Mouse (Mus musculus): Measurements from ENCODE around the gene Prdx5. TPM values are rescaled to one million over a fixed set of nuclear protein-coding genes. Genes with fewer than 3 reads are reported as not detected.
A peak's percentile ranks its signal among the peaks of the same experiment; 100 is the strongest.

Prdx5 gene
- polyA plus RNA-seq, 1 experiment from 2014 or later: 200 TPM

DNA sequence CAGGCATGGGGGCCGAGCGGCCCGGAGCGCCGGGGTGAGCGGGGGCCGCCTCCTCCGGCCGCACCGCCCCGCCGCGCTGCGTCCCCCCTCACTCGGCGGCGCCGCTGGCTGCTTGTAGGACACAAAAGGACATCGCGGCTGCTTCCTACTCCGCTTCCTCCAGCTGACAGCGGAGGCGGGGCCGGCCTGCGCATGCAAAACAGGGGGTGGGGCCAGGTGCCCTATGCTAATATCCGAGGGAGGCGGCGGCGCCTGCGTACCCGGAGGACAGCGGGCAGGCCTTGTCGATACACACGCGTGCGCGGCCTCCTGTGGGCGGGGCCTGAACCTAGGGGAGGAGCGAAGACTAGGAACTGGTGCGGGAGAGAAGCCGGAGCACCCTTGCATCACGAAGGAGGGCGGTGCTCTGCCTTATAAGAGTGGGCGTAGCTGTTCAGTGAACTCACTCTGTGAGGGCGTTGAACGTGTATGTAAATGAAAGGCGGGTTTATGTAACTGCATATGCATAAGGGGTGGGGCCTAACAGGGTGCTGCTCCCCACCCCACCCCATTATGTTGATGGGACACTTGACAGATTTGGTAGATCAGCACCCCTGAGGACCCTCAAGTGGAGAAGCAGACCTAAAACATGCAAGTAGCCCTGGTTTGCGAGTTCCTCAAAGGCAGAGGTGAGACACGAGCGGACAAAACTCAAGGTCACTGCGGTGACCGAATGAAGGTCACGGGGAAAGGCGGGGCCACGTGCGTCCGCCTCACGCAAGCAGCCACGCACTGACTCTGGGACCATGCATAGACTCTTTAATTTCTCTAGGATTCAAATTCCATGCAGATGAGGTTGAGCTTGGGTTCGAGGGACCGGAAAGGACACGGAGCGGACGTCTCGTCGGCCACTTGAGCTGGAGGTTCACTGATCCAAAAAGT is 12.0 kb upstream of the Prdx5 start, which contains the start of gene Esrra:
Gene Esrra, minus strand, starts transcription at position 167 of the 921 bp plus-strand sequence.
- Histone ChIP-seq H3K27me3 (peaks cover 45% of the 10 kb centered on the region), H3K4me3 (peak within 1 kb of the TSS; percentile 88), H3K4me1 (peaks cover 40% of the 10 kb centered on the region), H3K9ac (peak within 1 kb of the TSS; percentile 94), H3K27ac (peak within 1 kb of the TSS; percentile 95), H3K9me3 (replicated peaks) (no peaks in the 10 kb centered on the region), H3K36me3 (peaks cover 7% of the 10 kb centered on the region; the same call in 1 of the 2 replicates), H3K4me2 (replicated peaks) (peak within 1 kb of the TSS; percentile 97)
- ATAC-seq (ENCODE audit: low FRiP score): peak; percentile 94
- WGBS: 1% methylated on average over 57 of the region's 66 CpGs

DNA sequence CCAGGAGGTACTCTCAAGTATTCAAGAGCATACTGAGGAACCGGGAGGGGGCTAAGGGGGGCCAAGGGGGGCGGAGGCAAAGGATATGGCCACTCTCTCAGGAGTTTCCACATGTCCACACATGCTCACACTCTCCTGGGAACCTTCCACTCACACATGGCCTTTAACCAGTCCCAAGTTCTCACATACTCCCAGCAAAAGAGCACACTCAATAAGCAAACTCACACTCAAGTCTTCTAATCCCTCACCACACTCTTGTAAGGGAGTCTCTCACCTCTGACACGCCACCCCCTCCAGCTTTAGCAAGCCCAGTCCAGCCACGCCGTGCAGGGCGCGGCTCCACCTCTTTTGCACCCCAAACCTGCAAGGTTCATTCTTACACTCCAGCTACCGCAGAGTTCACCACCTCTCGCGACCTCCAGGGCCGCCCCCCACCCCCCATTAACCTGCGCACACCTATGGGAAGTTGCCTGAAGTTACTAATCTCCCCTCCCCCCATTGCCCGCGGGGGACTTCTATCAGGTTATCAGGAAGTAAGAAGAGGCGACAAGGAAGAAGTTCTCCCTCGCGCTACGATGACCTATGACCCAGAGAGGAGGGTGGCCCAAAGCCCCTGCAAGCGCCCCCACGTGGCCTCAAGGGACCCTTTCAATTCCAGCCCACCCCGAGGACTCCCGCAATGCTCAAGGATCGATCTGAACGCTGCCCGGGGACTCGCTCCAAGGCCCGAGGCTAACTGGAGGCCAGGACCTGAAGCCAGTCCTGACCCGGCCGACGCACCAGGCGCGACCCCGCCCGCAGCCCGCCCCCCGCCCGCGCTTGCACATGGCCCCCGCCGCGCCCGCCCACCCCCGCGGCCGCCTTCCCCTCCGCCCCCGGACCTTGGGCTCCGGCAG is 11.1 kb upstream of the Prdx5 start:
- ATAC-seq (ENCODE audit: low FRiP score): peak; percentile 24; the same call in 1 of the 2 replicates
- WGBS: 2% methylated on average over 35 of the region's 48 CpGs
- H3K4me1 ChIP-seq: peaks cover 34% of the 10 kb centered on the region

DNA sequence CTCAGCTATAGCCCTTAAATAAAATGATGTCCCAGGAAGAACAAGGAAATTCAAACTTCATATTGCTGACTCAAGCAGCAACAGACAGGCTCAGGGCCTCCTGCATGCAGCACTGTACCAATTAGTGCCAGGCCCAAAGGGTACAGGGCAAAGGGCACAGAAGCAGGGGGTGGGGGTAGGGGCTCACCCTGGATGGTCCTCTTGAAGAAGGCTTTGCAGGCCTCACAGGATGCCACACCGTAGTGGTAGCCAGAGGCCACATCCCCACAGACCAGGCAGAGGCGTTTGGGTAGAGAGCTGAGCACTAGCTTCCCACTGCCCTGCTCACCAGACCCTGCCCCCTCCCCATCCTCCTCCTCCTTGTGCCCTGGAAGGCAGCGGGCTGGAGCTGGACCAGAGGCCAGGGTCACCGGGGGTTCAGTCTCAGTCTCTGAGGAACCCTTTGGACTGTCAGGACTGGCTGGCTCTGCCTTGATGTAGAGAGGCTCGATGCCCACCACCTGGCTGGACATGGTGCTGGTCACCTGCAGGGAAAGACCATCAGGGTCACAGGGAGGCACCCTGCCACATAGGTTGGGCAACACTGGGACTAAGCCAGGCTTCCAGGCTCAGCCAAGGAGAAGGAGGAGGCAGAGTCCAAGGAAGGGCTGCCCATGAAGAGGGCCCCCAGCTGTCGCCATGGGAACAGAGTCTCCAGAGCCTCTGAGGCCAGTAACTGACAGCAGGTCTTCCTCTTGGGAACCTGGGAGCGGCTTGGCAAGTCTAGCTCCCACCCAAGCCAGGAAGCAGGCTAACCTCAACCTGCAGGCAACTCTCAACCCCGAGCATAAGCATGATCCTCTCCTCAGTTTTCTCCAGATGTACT is 10.2 kb upstream of the Prdx5 start:
- no peak overlapping the region for H3K27ac ChIP-seq
- H3K4me3 ChIP-seq: peak overlapping the region; percentile 88
- peaks cover 26% of the 10 kb centered on the region for H3K4me1 ChIP-seq
- ATAC-seq (ENCODE audit: low FRiP score): no peak
- H3K9me3 ChIP-seq (replicated peaks): no peaks in the 10 kb centered on the region
- WGBS: 48% methylated on average over 8 of the region's 8 CpGs
- H3K4me2 ChIP-seq (replicated peaks): peak overlapping the region; percentile 97
- H3K27me3 ChIP-seq: peaks cover 27% of the 10 kb centered on the region
- H3K9ac ChIP-seq: peak overlapping the region; percentile 94
- peaks cover 7% of the 10 kb centered on the region; the same call in 1 of the 2 replicates for H3K36me3 ChIP-seq

More for the DNA sequence above, 11.1 kb upstream of the Prdx5 start:
- Histone ChIP-seq H3K4me3 (peak overlapping the region; percentile 88), H3K36me3 (peaks cover 7% of the 10 kb centered on the region; the same call in 1 of the 2 replicates), H3K4me2 (replicated peaks) (peak overlapping the region; percentile 97), H3K9ac (peak overlapping the region; percentile 94), H3K9me3 (replicated peaks) (no peaks in the 10 kb centered on the region), H3K27me3 (peaks cover 36% of the 10 kb centered on the region), H3K27ac (peak overlapping the region; percentile 95)

DNA sequence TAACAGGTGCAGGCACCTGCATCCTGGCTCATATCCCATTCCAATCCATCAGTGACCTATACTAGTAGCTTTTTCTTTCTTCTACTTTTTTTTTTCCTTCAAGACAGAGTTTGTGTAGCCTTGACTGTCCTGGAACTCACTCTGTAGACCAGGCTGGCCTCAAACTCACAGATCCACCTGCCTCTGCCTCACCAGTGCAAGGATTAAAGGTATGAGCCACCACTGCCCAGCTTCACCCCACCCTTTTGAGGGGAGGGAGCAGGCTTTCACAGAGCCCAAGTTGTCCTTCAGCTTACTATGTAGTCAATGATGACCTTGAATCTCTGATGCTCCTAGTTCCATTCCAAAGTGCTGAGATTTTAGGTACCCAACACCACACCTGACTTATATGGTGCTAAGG is 9.5 kb upstream of the Prdx5 start:
- no peak overlapping the region for H3K9ac ChIP-seq
- H3K9me3 ChIP-seq (replicated peaks): no peaks in the 10 kb centered on the region
- peaks cover 24% of the 10 kb centered on the region for H3K4me1 ChIP-seq
- H3K27me3 ChIP-seq: peaks cover 20% of the 10 kb centered on the region
- H3K36me3 ChIP-seq: peaks cover 7% of the 10 kb centered on the region; the same call in 1 of the 2 replicates
- H3K4me2 ChIP-seq (replicated peaks): no peak overlapping the region
- no peak for ATAC-seq (ENCODE audit: low FRiP score)
- H3K27ac ChIP-seq: no peak overlapping the region
- H3K4me3 ChIP-seq: no peak overlapping the region

DNA sequence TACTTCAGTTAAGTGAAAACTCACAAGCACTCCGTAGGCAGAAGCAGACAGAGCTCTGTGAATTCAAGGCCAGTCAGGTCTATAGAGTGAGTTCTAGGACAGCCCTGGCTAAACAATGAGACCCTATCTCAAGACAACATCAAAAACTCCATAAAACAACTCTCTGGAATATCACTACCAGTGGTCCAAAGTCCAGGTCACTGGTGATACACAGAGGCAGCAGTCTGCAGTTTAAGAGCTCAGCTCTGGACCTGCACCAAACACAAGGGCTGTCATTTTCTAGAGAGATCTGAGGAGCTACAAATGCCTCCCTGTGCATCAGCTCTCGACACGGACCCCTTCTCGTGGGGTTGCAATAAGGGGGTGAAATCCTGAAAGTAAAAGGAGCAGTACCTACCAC is 8.4 kb upstream of the Prdx5 start:
- H3K36me3 ChIP-seq: peaks cover 16% of the 10 kb centered on the region
- peaks cover 24% of the 10 kb centered on the region for H3K4me1 ChIP-seq
- no peak overlapping the region for H3K4me2 ChIP-seq (replicated peaks)
- peaks cover 11% of the 10 kb centered on the region for H3K27me3 ChIP-seq
- no peak overlapping the region for H3K4me3 ChIP-seq
- 94% methylated on average over 4 of the region's 4 CpGs for WGBS
- no peak overlapping the region for H3K27ac ChIP-seq
- ATAC-seq (ENCODE audit: low FRiP score): no peak
- H3K9me3 ChIP-seq (replicated peaks): no peaks in the 10 kb centered on the region
- no peak overlapping the region for H3K9ac ChIP-seq

DNA sequence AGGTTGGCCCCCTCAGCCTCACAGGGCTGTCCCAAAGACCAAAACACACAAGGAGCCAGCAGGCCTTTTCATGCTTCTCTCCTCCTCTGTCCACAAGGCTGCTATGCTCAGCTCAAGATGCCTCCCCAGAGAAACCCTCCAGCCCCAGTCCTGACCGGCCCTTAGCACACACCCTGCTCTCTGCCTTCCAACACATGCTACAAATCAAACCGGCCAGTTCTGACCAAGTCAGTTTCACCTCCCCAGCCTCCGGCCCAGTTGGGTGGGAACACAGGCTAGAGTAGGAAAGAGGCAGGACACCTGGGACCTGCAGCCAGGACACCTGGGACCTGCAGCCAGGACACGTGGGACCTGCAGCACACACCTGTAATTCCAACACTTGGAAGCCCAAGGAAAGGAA is 6.6 kb upstream of the Prdx5 start:
- ATAC-seq (ENCODE audit: low FRiP score): no peak
- 82% methylated on average over 4 of the region's 4 CpGs for WGBS

DNA sequence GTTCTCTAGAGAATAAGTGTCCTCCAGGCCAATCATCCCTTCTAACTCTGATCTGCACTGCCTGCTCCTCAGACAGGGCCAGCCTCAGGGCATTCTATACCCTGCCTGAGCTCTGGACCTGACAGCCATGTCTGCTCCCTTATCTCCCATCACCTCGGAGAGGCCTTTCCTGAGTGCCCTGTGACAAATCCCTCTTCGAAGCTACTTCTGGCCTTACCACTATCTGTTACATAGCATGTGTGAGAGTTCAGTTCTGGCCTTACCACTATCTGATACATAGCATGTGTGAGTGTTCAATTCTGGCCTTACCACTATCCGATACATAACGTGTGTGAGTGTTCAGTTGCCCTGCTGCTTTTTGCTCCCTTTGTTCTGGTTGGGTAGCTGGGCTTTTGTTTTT is 5.4 kb upstream of the Prdx5 start:
- Histone ChIP-seq H3K4me3 (no peak overlapping the region), H3K27me3 (no peaks in the 10 kb centered on the region), H3K9me3 (replicated peaks) (no peaks in the 10 kb centered on the region), H3K4me2 (replicated peaks) (no peak overlapping the region), H3K9ac (no peak overlapping the region), H3K36me3 (peaks cover 41% of the 10 kb centered on the region), H3K4me1 (peaks cover 20% of the 10 kb centered on the region), H3K27ac (no peak overlapping the region)
- 91% methylated on average over 4 of the region's 4 CpGs for WGBS
- ATAC-seq (ENCODE audit: low FRiP score): no peak

More for the DNA sequence above, 6.6 kb upstream of the Prdx5 start:
- H3K4me2 ChIP-seq (replicated peaks): no peak overlapping the region
- peaks cover 34% of the 10 kb centered on the region for H3K36me3 ChIP-seq
- H3K4me3 ChIP-seq: no peak overlapping the region
- no peaks in the 10 kb centered on the region for H3K9me3 ChIP-seq (replicated peaks)
- peaks cover 21% of the 10 kb centered on the region for H3K4me1 ChIP-seq
- no peak overlapping the region for H3K27ac ChIP-seq
- H3K9ac ChIP-seq: no peak overlapping the region
- H3K27me3 ChIP-seq: no peaks in the 10 kb centered on the region

DNA sequence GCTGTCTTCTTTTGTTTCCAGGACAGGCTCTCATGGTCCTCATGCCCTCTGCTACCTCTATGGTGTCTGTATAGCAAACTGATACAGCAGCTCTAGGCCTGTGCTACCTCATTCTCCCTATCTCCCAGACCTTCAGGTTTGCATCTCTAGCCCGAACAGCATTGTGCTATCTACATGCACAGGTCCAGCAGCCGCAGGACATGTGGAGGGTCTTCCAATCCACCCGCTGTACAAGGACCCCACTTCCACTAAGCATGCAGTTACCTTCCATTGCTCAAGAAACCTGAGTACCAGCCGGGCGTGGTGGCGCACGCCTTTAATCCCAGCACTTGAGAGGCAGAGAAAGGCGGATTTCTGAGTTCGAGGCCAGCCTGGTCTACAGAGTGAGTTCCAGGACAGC is 4.6 kb upstream of the Prdx5 start:
- Histone ChIP-seq H3K4me3 (no peak overlapping the region), H3K9me3 (replicated peaks) (no peaks in the 10 kb centered on the region), H3K4me1 (peaks cover 13% of the 10 kb centered on the region), H3K27ac (no peak overlapping the region), H3K9ac (no peak overlapping the region), H3K27me3 (no peaks in the 10 kb centered on the region), H3K36me3 (peaks cover 41% of the 10 kb centered on the region), H3K4me2 (replicated peaks) (no peak overlapping the region)
- no peak for ATAC-seq (ENCODE audit: low FRiP score)
- 89% methylated on average over 9 of the region's 9 CpGs for WGBS

DNA sequence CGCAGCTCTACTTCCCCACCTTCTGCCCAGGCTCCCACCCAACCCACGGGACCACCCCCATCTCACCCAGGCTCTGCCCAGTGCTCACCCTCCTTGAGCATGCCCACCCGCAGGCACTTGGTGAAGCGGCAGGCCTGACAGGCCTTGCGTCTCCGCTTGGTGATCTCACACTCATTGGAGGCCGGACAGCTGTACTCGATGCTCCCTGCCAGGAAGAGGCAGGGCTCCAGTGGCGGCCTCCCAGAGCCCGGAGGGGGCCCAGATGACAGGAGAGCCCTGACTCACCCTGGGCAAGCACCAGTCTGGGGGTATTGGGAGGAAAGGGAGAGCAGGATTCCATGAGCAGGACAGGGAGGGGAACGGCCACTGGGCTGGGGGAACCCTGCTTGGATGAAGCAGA is 4.1 kb upstream of the Prdx5 start:
- H3K9me3 ChIP-seq (replicated peaks): no peaks in the 10 kb centered on the region
- no peak overlapping the region for H3K4me2 ChIP-seq (replicated peaks)
- 84% methylated on average over 11 of the region's 11 CpGs for WGBS
- H3K4me1 ChIP-seq: peaks cover 12% of the 10 kb centered on the region
- no peak overlapping the region for H3K4me3 ChIP-seq
- no peaks in the 10 kb centered on the region for H3K27me3 ChIP-seq
- no peak overlapping the region for H3K9ac ChIP-seq
- H3K36me3 ChIP-seq: peaks cover 41% of the 10 kb centered on the region
- no peak for ATAC-seq (ENCODE audit: low FRiP score)
- no peak overlapping the region for H3K27ac ChIP-seq

DNA sequence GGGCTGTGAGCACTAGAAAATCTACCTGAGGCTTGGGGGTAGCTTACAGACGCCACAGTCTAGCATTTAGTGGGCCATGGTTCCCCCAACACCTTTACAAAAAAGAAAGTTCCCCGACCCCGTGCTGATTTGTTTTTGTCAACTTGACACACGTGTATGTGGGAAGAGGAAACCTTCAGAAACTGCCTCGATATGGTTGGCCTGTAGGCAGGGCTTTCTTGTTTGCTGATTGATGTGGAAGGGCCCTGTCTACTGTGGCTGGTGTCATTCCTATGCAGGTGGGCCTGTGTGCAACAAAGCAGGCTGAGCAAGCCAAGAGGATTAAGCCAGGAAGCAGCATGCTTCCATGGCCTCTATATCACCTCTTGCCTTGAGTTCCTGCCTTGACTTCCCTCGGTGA is 3.1 kb upstream of the Prdx5 start:
- Histone ChIP-seq H3K4me3 (no peak overlapping the region), H3K27me3 (no peaks in the 10 kb centered on the region), H3K9me3 (replicated peaks) (no peaks in the 10 kb centered on the region), H3K4me1 (peaks cover 22% of the 10 kb centered on the region), H3K9ac (no peak overlapping the region), H3K36me3 (peaks cover 34% of the 10 kb centered on the region), H3K27ac (no peak overlapping the region), H3K4me2 (replicated peaks) (no peak overlapping the region)
- no peak for ATAC-seq (ENCODE audit: low FRiP score)
- WGBS: 93% methylated on average over 6 of the region's 6 CpGs

DNA sequence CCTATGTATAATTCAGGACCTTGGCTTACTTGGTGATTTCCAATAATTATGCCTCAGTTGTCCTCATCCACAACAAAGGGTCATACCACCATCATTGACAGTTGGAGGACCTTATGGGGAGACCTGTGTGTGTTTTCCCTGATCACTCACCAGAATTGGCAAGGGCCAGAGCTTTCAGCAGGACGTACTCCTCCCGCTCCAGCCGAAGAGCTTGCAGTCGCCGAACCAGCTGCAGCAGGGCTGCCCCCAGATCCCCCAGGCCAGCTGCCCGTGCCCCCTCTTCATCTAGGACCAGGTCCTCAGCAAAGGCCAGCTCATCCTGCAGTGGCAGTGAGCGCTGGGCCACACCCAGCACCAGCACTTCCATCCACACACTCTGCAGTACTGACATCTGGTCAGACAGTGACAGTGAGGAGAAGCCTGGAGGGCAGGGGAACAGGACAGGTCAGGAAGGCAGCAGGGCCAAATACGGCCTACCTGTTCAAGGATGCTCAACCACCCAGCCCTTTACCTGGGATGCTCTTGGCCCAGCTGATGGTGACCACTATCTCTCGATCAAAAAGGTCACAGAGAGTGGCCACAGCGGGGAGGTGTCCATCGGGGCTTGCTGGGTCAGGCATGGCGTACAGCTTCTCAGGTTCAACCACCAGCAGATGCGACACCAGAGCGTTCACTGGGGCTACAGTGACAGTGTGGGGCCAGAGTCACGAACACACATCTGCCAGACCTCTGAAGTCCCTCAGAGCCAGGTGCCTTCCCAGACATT is 2.5 kb upstream of the Prdx5 start:
- H3K27ac ChIP-seq: no peak overlapping the region
- H3K4me1 ChIP-seq: peaks cover 27% of the 10 kb centered on the region
- H3K9ac ChIP-seq: no peak overlapping the region
- H3K4me3 ChIP-seq: no peak overlapping the region
- H3K9me3 ChIP-seq (replicated peaks): no peaks in the 10 kb centered on the region
- WGBS: 94% methylated on average over 15 of the region's 15 CpGs
- H3K27me3 ChIP-seq: no peaks in the 10 kb centered on the region
- no peak overlapping the region for H3K4me2 ChIP-seq (replicated peaks)
- no peak for ATAC-seq (ENCODE audit: low FRiP score)
- H3K36me3 ChIP-seq: peaks cover 34% of the 10 kb centered on the region

All from hindbrain, embryonic 12.5 days (tissue).